Mouse (Mus musculus) embryo, embryonic 9.5 days (tissue): Measurements from ENCODE around the gene Vps25.

Experiments
- DNase-seq: peaks from one replicate; pipeline ENCODE4 v3.0.0-alpha.2; 2017; ENCODE audit errors: extremely low spot score

Gene Vps25

GRCm38 (mm10) chr11:101253613-101254389 lies at the start of gene Vps25:
TSS of gene Vps25 (plus strand) at chr11:101253707.
- DNase-seq, result peak; percentile 88

GRCm38 (mm10) chr11:101211970-101212369 lies 41.5 kb upstream of the Vps25 start:
- peak; percentile 76 for DNase-seq

DNA sequence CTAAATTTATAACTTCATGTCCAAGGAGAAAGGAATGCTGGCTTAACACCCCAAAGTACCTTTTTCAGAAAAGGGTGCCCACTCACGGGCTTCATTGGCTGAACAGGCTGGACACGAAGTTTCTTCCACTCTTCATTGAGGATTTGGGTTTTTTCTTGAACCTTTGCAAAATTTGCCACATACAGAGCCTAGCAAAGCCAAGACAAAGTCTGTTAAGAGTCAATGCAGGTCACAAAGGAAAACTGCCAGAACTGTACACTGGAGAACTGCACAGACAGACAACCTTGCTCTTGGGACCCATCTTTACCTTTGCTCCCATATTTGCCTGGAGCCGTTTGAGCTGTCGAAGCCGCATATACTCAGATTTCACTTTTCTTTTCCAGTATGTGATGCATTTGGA lies 36.6 kb upstream of the Vps25 start:
- DNase-seq, result no peak

- no peak for DNase-seq
Measured at GRCm38 (mm10) chr11:101218436-101219055, 35.0 kb upstream of the Vps25 start.

- no peak for DNase-seq
Measured at GRCm38 (mm10) chr11:101220853-101221252, 32.7 kb upstream of the Vps25 start.

DNA sequence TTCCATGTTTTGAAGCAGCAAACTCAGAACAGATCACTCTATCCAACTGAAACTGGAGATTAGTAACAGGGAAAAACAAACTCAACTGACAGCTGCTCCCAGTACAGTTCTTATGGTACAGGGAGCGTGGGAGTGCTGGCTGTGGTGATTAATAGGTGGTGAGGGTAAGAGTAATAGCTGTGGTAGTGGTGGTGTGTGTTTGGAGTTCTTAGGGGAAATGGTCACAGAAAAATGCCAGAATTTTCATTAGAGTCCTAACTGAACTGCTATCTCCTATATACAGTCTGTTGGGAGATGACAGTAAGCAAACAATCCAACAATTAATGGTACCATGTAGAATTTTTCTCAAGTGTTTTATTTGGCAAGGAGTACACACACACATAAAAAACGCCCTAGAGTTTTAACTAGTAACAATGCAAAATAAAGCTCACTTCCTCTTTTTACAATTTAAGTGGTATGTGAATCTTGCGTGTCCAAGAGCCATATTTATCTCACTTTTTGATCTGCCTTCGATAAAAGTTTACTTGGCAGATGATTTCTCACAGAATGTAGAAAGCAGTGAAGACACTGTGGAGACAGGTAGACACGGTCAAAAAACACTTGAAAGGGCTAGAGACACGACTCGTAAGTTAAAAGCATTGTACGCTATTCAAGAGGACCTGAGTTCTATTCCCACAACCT lies 32.1 kb upstream of the Vps25 start:
- no peak for DNase-seq

DNA sequence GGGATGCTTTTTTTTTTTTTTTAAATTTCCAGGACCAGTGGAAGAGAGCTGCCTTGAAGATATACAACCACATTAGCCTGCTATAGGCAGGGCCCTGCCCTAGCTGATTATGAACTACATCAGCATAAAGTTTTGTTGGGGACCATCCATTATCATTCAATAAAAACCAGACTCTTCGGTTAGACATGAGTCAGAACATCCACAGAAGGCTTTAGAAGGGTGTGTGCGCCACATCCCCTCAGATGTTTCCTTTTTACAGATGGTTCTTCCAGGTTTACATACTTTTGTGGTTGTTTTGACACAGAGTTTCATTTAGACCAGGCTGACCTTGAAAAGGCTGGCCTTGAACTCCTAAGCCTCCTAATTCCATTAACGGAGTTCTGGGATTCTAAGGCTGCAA lies 29.2 kb upstream of the Vps25 start:
- DNase-seq, result no peak

GRCm38 (mm10) chr11:101225331-101226064 lies 28.0 kb upstream of the Vps25 start:
- DNase-seq, result no peak

- DNase-seq, result peak; percentile 90
Measured at GRCm38 (mm10) chr11:101226065-101226701, 27.3 kb upstream of the Vps25 start, which contains the start of gene Ezh1. TSS of gene Ezh1 (minus strand) at chr11:101226463.

DNA sequence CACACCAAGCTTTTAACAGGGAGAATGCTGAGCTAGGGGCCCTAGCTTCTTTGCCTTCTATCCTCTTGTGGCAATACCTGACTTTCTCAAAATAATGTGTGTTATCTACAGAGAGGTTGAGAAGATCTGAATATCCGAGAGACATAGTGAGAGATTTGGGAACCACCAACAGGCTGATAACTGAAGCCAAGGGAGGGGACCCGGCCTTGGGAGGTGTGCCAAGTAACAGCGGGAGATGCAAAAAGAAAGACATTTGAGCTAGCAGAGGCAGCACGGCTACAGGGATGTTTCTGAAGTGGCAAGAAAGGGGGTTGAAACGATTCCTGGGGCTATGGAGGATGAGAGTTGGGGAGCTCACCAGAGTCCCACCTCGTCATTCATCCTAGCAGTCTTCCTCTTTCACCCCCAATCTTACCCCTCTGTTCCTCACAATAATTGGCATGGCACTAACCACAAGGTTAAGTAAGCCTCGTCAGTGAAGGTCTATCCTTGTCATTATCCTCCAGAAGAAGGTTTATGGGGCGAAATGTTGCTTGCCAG lies 24.1 kb upstream of the Vps25 start:
- no peak for DNase-seq

DNA sequence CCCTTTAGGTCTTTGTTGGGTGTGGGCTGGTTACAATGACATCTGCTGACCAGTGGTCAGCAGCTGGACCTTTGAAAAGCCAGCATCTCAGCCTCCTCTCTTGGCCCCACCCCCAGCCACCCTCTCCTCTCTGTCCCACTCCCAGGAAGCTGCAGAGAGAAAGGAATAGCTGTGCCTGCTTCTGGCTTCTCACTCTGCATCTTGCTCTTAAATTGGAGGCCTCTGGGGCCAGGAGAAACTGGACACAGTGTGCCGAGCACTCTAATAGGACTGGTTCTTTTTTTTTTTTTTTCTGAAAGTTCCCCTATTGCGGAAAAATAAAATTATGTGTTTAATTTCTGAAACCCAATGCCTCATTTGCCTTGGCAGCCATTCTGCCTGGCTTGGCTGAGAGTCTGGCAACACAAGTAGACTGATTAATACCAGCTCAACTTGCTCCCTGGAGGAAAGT lies 23.4 kb upstream of the Vps25 start:
- DNase-seq, result peak; percentile 24

DNA sequence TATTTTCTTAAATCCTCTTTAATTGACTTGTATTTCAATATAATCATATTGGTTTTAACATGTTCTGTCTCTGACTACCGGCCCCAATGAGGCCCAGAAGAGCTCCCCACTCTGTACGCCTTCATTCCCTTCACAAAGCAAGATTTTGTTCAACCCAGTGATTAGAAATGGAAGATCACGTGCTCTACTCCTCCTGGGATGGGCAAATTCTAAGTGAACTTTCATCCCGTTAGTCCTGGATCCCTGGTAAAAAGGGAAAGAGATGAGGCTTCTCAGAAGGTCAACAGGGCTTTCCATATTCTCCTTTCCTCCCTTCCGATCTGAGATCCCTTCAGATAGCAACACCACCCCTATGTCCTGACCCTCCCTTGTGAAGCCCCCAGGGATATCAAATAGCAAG lies 23.0 kb upstream of the Vps25 start:
- DNase-seq, result no peak

DNA sequence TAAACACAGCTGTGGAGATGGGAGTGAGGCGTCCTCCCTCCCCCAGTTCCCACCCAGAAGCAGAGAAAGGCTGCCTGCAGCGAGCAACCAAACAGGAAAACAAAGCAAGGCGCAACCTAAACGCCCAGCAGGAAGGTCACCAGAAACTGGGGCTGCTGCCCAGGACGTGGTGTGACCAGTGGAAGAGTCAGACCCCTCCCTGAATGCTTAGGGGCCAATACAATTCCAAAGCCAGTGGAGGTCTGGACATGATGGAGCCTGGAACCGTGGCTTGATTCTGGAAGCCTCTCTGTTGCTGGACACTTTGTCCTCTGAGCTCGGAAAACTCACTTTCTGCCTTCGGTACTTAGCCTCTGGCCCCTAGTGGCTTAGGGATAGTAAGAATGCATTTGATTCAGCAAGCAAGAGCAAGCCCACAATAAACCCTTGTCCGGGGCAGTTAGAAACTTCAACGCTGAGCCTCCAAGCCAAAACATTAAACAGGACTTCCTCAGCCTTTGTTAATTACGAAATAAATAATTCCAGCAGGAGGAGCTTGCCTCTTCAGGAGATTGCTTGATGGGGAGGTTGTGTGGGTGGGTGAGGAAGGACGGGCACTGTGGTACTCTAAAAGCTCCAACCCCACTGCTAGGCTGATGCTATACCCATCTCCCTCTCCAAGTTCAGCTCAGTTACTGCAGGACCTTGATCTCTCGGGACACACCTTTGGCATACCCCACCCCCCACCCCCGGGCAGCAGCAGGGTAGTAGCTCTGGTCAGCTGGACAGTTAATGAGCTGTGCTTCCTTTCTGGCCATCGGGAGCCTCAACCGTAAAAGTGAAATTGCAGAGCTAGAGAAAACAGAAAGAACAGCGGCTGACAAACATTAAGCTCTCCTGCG lies 22.3 kb upstream of the Vps25 start:
- peak; percentile 67 for DNase-seq

GRCm38 (mm10) chr11:101232010-101232839 lies 21.3 kb upstream of the Vps25 start:
- peak; percentile 40 for DNase-seq

DNA sequence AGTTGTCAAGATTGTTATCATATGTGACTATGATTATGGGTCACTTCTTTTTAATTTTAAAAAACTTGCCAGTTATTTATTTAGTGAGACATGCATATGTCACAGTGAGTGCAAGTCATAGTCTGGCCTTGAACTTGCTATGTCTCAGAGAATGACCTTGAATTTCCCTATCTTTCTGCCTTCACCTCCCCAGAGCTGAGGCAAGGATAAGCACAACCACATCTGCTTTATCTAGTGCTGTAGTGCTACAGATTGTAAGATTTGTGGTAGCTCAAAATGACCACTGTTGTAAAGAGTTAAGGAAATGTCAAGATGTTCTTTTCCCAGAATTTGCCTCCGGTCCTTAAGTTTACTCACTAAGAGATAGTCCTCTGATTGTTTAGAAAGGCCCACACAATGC lies 20.3 kb upstream of the Vps25 start:
- no peak for DNase-seq

DNA sequence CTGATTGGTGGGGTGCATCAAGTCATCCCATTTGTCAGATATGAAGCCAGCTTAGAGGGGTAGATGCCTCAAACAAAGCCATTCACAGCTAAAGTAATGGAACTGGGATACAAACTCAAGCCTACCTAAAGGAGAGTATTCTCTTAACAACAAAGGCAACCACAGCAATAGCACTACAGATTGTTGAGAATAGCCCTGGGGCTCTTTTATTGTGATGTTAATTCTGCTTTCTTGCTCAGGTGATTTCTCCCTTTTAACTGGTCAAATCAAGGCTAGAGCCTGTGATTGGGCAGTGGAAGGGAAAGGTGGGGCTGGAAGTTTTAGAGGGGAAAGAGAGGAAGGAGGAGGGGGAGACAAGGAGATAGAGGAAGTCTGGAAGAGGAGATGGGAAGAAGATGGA lies 19.4 kb upstream of the Vps25 start:
- DNase-seq, result no peak

DNA sequence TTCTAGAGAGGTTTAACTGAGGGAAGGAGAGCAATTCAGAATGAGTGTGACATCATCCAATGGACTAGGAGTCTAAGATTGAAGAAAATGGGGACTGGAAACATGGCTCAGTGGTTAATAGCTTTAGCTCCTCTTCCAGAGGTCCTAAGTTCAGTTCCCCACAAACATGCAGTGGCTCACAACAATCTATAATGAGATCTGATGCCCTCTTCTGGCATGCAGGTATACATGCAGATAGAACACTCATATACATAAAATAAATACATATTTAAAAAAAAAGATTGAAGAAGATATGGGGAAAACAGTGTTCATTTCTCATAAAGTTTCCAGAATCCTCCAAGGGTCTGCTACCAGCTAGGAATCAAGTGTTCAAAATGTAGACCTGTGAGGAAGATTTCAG lies 18.1 kb upstream of the Vps25 start:
- DNase-seq, result no peak

GRCm38 (mm10) chr11:101236782-101237181 lies 16.7 kb upstream of the Vps25 start:
- DNase-seq, result no peak

GRCm38 (mm10) chr11:101238071-101238647 lies 15.3 kb upstream of the Vps25 start:
- DNase-seq, result no peak
